Comparison of ENCODE assay signal across 12 mouse cellular contexts in genomic region chr16:20169471-20170106, GRCm38 (mm10). TPM values are rescaled to one million over a fixed set of nuclear protein-coding genes. Genes with fewer than 3 reads are reported as not detected.
A peak's percentile ranks its signal among the peaks of the same experiment; 100 is the strongest.
DNase-seq lines count a peak whose midpoint lies in the region; ATAC-seq lines count a peak whose summit lies in the region.
"Had no signal": no experiment of that assay in that cellular context is flagged by ENCODE, and none has a peak within 500 bp of the region (broad histone marks: within the 10 kb centered on the region; RNA-seq: fewer than 3 reads in every experiment).

No protein-coding gene starts in this region.

- no peak overlapping the region for H3K4me2 ChIP-seq in embryonic facial prominence, embryonic 14.5 days (ENCODE audit: low read depth, low read length)
- H3K4me2 ChIP-seq in midbrain, embryonic 13.5 days (replicated peaks): no peak overlapping the region
- peak overlapping the region; percentile 25 for H3K4me2 ChIP-seq in liver, embryonic 15.5 days

- peak; percentile 4 for DNase-seq in embryonic facial prominence, embryonic 14.5 days (ENCODE audit: low spot score)
- no peak for DNase-seq in embryonic facial prominence, embryonic 10.5 days (ENCODE audit: low spot score)
- no peak for DNase-seq in midbrain, embryonic 10.5 days (ENCODE audit: low spot score)
- peak; percentile 13 for DNase-seq in telencephalon, adult 2 months (ENCODE audit: low read depth, low spot score)
- DNase-seq in cerebellum, adult 9-11 months: no peak
- DNase-seq: kidney, adult 8-10 months; thymus, postnatal 36 days had no signal

- WGBS in embryonic facial prominence, embryonic 14.5 days: 89% methylated on average over 3 of the region's 3 CpGs
- 89% methylated on average over 3 of the region's 3 CpGs for WGBS in embryonic facial prominence, embryonic 10.5 days
- WGBS in midbrain, embryonic 13.5 days: 75% methylated on average over 3 of the region's 3 CpGs
- WGBS in midbrain, embryonic 10.5 days: 78% methylated on average over 3 of the region's 3 CpGs
- 57% methylated on average over 3 of the region's 3 CpGs for WGBS in liver, embryonic 15.5 days (ENCODE audit: insufficient replicate concordance)

- ATAC-seq in embryonic facial prominence, embryonic 14.5 days (ENCODE audit: low read depth): no peak
- ATAC-seq in midbrain, embryonic 13.5 days: 0 out of 2 replicates have a peak, but pooled peaks have one; percentile 50
- peak; percentile 99 for ATAC-seq in liver, embryonic 15.5 days (ENCODE audit: insufficient read depth)
- no peak for ATAC-seq in CD4-positive, CD25-positive, alpha-beta regulatory T cell, adult 4 months
- ATAC-seq: activated CD4-positive, CD25-positive, alpha-beta regulatory T cell, adult 4 months had no signal

- H3K4me3 ChIP-seq in embryonic facial prominence, embryonic 14.5 days (ENCODE audit: low read depth, low read length): no peak overlapping the region
- H3K4me3 ChIP-seq in embryonic facial prominence, embryonic 10.5 days: no peak overlapping the region
- H3K4me3 ChIP-seq in midbrain, embryonic 13.5 days (replicated peaks): no peak overlapping the region
- no peak overlapping the region for H3K4me3 ChIP-seq in midbrain, embryonic 10.5 days
- H3K4me3 ChIP-seq in liver, embryonic 15.5 days (replicated peaks): no peak overlapping the region
- H3K4me3 ChIP-seq: erythroblast, embryonic 14.5 days had no signal

- peaks cover 90% of the 10 kb centered on the region for H3K36me3 ChIP-seq in embryonic facial prominence, embryonic 14.5 days (ENCODE audit: control insufficient read depth, insufficient read depth, low read length)
- H3K36me3 ChIP-seq in embryonic facial prominence, embryonic 10.5 days (replicated peaks): peaks cover 100% of the 10 kb centered on the region
- H3K36me3 ChIP-seq in midbrain, embryonic 13.5 days: peaks cover 84% of the 10 kb centered on the region
- H3K36me3 ChIP-seq in midbrain, embryonic 10.5 days: peaks cover 100% of the 10 kb centered on the region
- H3K36me3 ChIP-seq in liver, embryonic 15.5 days (replicated peaks): peaks cover 57% of the 10 kb centered on the region

- no peak overlapping the region for H3K9ac ChIP-seq in embryonic facial prominence, embryonic 14.5 days (ENCODE audit: low read depth, low read length)
- no peak overlapping the region for H3K9ac ChIP-seq in midbrain, embryonic 13.5 days (replicated peaks)
- no peak overlapping the region for H3K9ac ChIP-seq in liver, embryonic 15.5 days

- H3K9me3 ChIP-seq in embryonic facial prominence, embryonic 14.5 days (ENCODE audit: control insufficient read depth, low read length): peaks cover 19% of the 10 kb centered on the region
- H3K9me3 ChIP-seq in embryonic facial prominence, embryonic 10.5 days: peaks cover 10% of the 10 kb centered on the region
- no peaks in the 10 kb centered on the region for H3K9me3 ChIP-seq in midbrain, embryonic 13.5 days
- H3K9me3 ChIP-seq in midbrain, embryonic 10.5 days (replicated peaks): peaks cover 25% of the 10 kb centered on the region
- H3K9me3 ChIP-seq in liver, embryonic 15.5 days (replicated peaks): no peaks in the 10 kb centered on the region

- H3K27me3 ChIP-seq in embryonic facial prominence, embryonic 14.5 days (replicated peaks; ENCODE audit: control insufficient read depth, insufficient read depth, low read length): no peaks in the 10 kb centered on the region
- H3K27me3 ChIP-seq in embryonic facial prominence, embryonic 10.5 days (replicated peaks; ENCODE audit: low read depth, poor library complexity, severe bottlenecking): no peaks in the 10 kb centered on the region
- H3K27me3 ChIP-seq in midbrain, embryonic 13.5 days: no peaks in the 10 kb centered on the region
- H3K27me3 ChIP-seq in midbrain, embryonic 10.5 days (ENCODE audit: low read depth, poor library complexity, severe bottlenecking): no peaks in the 10 kb centered on the region
- no peaks in the 10 kb centered on the region for H3K27me3 ChIP-seq in liver, embryonic 15.5 days

- H3K27ac ChIP-seq in embryonic facial prominence, embryonic 14.5 days (replicated peaks; ENCODE audit: low read depth, low read length): no peak overlapping the region
- H3K27ac ChIP-seq in embryonic facial prominence, embryonic 10.5 days (replicated peaks): no peak overlapping the region
- no peak overlapping the region for H3K27ac ChIP-seq in midbrain, embryonic 13.5 days
- H3K27ac ChIP-seq in midbrain, embryonic 10.5 days (replicated peaks): no peak overlapping the region
- H3K27ac ChIP-seq in liver, embryonic 15.5 days (replicated peaks): peak overlapping the region; percentile 61

- H3K4me1 ChIP-seq in embryonic facial prominence, embryonic 14.5 days (ENCODE audit: control insufficient read depth, insufficient read depth, low read length): no peaks in the 10 kb centered on the region
- H3K4me1 ChIP-seq in embryonic facial prominence, embryonic 10.5 days: no peaks in the 10 kb centered on the region
- no peaks in the 10 kb centered on the region for H3K4me1 ChIP-seq in midbrain, embryonic 13.5 days (replicated peaks)
- no peaks in the 10 kb centered on the region for H3K4me1 ChIP-seq in midbrain, embryonic 10.5 days
- peaks cover 13% of the 10 kb centered on the region for H3K4me1 ChIP-seq in liver, embryonic 15.5 days (replicated peaks)

RNA-seq across cellular contexts. Expression of gene Yeats2, which starts 28.7 kb away (rescaled TPM):
- polyA plus RNA-seq in embryonic facial prominence, embryonic 14.5 days (2014; fragmentation: Nextera tagmentation; extraction: Ambion mirVana): 25.4 and 31.3 TPM in 2 replicates
- polyA plus RNA-seq in embryonic facial prominence, embryonic 10.5 days (2016; fragmentation: Nextera tagmentation; extraction: Ambion mirVana): 52.7 and 55.9 TPM in 2 replicates
- polyA plus RNA-seq in midbrain, embryonic 13.5 days (2015; fragmentation: Nextera tagmentation; extraction: Ambion mirVana): 28.1 and 29.6 TPM in 2 replicates
- 35.2 and 38.5 TPM in 2 replicates for polyA plus RNA-seq in midbrain, embryonic 10.5 days (2016; fragmentation: Nextera tagmentation; extraction: Ambion mirVana)
- 4.7 and 5.1 TPM in 2 replicates for polyA plus RNA-seq in liver, embryonic 15.5 days (2015; fragmentation: Nextera tagmentation; extraction: Ambion mirVana)
- polyA plus RNA-seq in CD4-positive, CD25-positive, alpha-beta regulatory T cell, adult 4 months (2017; shearing (Covaris generic)): 1 to 10 TPM; 6.0 to 8.4 TPM

Comparison
In these comparisons a context has a peak if more than half of its experiments do, and no peak if none do; other contexts are left out.
1. DNase-seq: peak in embryonic facial prominence, embryonic 14.5 days (single experiment) and telencephalon, adult 2 months (single experiment); none in embryonic facial prominence, embryonic 10.5 days (single experiment), midbrain, embryonic 10.5 days (single experiment) and cerebellum, adult 9-11 months (single experiment).
2. ATAC-seq: peak in midbrain, embryonic 13.5 days (single experiment) and liver, embryonic 15.5 days (single experiment); none in embryonic facial prominence, embryonic 14.5 days (single experiment) and CD4-positive, CD25-positive, alpha-beta regulatory T cell, adult 4 months (single experiment).